Mouse (Mus musculus): ENCODE results near the gene Khdrbs2. TPM values are rescaled to one million over a fixed set of nuclear protein-coding genes. Genes with fewer than 3 reads are reported as not detected.

Khdrbs2 gene
- 0.15 TPM in 1 of 2 replicates, not detected in the other for polyA plus RNA-seq (2012; ENCODE audit: insufficient read depth, insufficient read length, missing spikeins)

GRCm38 (mm10) chr1:32172506-32173239 lies at the start of gene Khdrbs2:
Gene Khdrbs2, plus strand, starts transcription at chr1:32172714.
- no peak for TF ChIP-seq CTCF (IDR thresholded peaks at IDR 0.05; ENCODE audit: low read depth, low read length)
- TF ChIP-seq POLR2A (IDR thresholded peaks at IDR 0.05; ENCODE audit: borderline replicate concordance, low read depth, low read length): no peak
- Histone ChIP-seq H3K4me1 (ENCODE audit: control insufficient read depth, insufficient read depth, low read length) (no peaks in the 10 kb centered on the region), H3K4me3 (ENCODE audit: insufficient read depth, low read length) (no peak within 1 kb of the TSS), H3K27ac (ENCODE audit: insufficient read depth, low read depth, low read length) (no peak within 1 kb of the TSS)

DNA sequence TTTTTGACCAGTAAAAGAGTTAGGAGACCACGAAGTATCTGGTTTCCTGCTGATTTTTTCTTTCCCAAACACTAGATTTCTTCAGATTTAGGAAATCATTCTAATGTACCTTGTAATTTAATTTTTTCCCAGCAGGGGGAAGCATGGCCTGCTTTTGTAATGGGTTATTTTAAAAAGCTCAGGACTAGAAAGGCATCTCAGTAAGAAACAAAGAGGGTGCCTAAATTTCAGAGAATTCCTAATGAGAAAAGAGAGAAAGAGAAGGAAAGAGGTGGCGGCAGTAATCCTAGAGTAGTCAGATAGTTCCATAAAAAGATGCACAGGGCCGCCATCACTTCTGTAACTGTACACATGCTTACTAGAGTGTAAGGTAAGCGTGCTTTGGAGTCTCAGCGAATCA lies 2.1 kb downstream of the Khdrbs2 start:
- no peaks in the 10 kb centered on the region for H3K4me1 ChIP-seq (ENCODE audit: control insufficient read depth, insufficient read depth, low read length)
- no peak for TF ChIP-seq POLR2A (IDR thresholded peaks at IDR 0.05; ENCODE audit: borderline replicate concordance, low read depth, low read length)
- no peak for TF ChIP-seq CTCF (IDR thresholded peaks at IDR 0.05; ENCODE audit: low read depth, low read length)
- no peak overlapping the region for H3K27ac ChIP-seq (ENCODE audit: insufficient read depth, low read depth, low read length)
- no peak overlapping the region for H3K4me3 ChIP-seq (ENCODE audit: insufficient read depth, low read length)

GRCm38 (mm10) chr1:32199664-32200260 lies 27.2 kb downstream of the Khdrbs2 start:
- TF ChIP-seq CTCF (IDR thresholded peaks at IDR 0.05; ENCODE audit: low read depth, low read length) (no peak), POLR2A (IDR thresholded peaks at IDR 0.05; ENCODE audit: borderline replicate concordance, low read depth, low read length) (no peak)
- no peak overlapping the region for H3K4me3 ChIP-seq (ENCODE audit: insufficient read depth, low read length)
- no peak overlapping the region for H3K27ac ChIP-seq (ENCODE audit: insufficient read depth, low read depth, low read length)

GRCm38 (mm10) chr1:32248443-32248842 lies 75.9 kb downstream of the Khdrbs2 start:
- TF ChIP-seq POLR2A (IDR thresholded peaks at IDR 0.05; ENCODE audit: borderline replicate concordance, low read depth, low read length): no peak
- TF ChIP-seq CTCF (IDR thresholded peaks at IDR 0.05; ENCODE audit: low read depth, low read length): no peak
- Histone ChIP-seq H3K27ac (ENCODE audit: insufficient read depth, low read depth, low read length) (no peak overlapping the region), H3K4me1 (ENCODE audit: control insufficient read depth, insufficient read depth, low read length) (no peaks in the 10 kb centered on the region), H3K4me3 (ENCODE audit: insufficient read depth, low read length) (no peak overlapping the region)

More at GRCm38 (mm10) chr1:32199664-32200260, 27.2 kb downstream of the Khdrbs2 start:
- H3K4me1 ChIP-seq (ENCODE audit: control insufficient read depth, insufficient read depth, low read length): no peaks in the 10 kb centered on the region

GRCm38 (mm10) chr1:32249602-32250001 lies 77.1 kb downstream of the Khdrbs2 start:
- Histone ChIP-seq H3K4me1 (ENCODE audit: control insufficient read depth, insufficient read depth, low read length) (no peaks in the 10 kb centered on the region), H3K27ac (ENCODE audit: insufficient read depth, low read depth, low read length) (no peak overlapping the region), H3K4me3 (ENCODE audit: insufficient read depth, low read length) (no peak overlapping the region)
- TF ChIP-seq POLR2A (IDR thresholded peaks at IDR 0.05; ENCODE audit: borderline replicate concordance, low read depth, low read length) (no peak), CTCF (IDR thresholded peaks at IDR 0.05; ENCODE audit: low read depth, low read length) (no peak)

GRCm38 (mm10) chr1:32250337-32250736 lies 77.8 kb downstream of the Khdrbs2 start:
- TF ChIP-seq POLR2A (IDR thresholded peaks at IDR 0.05; ENCODE audit: borderline replicate concordance, low read depth, low read length): no peak
- no peak for TF ChIP-seq CTCF (IDR thresholded peaks at IDR 0.05; ENCODE audit: low read depth, low read length)
- H3K4me1 ChIP-seq (ENCODE audit: control insufficient read depth, insufficient read depth, low read length): no peaks in the 10 kb centered on the region
- no peak overlapping the region for H3K27ac ChIP-seq (ENCODE audit: insufficient read depth, low read depth, low read length)
- no peak overlapping the region for H3K4me3 ChIP-seq (ENCODE audit: insufficient read depth, low read length)

- Histone ChIP-seq H3K27ac (ENCODE audit: insufficient read depth, low read depth, low read length) (no peak overlapping the region), H3K4me3 (ENCODE audit: insufficient read depth, low read length) (no peak overlapping the region), H3K4me1 (ENCODE audit: control insufficient read depth, insufficient read depth, low read length) (no peaks in the 10 kb centered on the region)
- TF ChIP-seq CTCF (IDR thresholded peaks at IDR 0.05; ENCODE audit: low read depth, low read length) (no peak), POLR2A (IDR thresholded peaks at IDR 0.05; ENCODE audit: borderline replicate concordance, low read depth, low read length) (no peak)
Measured at GRCm38 (mm10) chr1:32258942-32259341, 86.4 kb downstream of the Khdrbs2 start.

DNA sequence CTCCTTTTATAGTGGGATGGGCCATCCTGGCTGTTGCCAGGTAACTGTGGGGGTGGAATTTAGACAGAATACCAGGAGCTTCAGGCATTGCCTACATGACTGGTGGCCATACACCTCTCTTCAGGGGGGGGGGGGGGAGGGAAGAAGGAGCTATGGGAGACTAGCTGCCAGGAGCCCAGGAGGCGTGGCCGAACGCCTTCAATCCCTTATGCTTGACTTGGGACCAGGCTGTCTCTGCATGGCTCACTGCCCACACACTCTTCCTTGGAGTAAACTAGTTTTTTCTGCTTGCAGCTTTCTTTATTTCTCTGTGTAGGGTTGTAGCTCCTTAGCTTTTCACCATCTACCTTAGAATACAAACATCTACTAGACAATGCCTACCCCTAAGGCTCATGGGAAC lies 98.0 kb downstream of the Khdrbs2 start:
- TF ChIP-seq CTCF (IDR thresholded peaks at IDR 0.05; ENCODE audit: low read depth, low read length) (no peak), POLR2A (IDR thresholded peaks at IDR 0.05; ENCODE audit: borderline replicate concordance, low read depth, low read length) (no peak)
- Histone ChIP-seq H3K27ac (ENCODE audit: insufficient read depth, low read depth, low read length) (no peak overlapping the region), H3K4me1 (ENCODE audit: control insufficient read depth, insufficient read depth, low read length) (no peaks in the 10 kb centered on the region)

DNA sequence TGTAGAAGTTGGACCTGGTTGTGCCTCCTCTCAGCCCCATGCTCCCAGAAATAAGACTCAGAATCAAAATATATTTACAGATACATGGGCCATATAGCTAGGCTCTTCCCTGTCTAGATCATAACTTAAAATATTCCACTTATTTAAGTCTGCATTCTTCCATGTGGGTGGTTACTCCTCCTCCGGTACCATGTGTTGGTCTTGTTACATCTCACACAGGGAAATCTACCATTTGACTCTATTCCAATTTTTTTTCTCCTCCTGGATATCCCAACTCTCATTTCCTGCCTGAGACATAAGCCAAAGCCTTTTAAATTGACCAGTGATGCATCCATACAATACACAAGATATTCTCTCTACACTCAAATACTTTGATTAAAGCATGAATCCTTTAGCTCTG lies 122.2 kb downstream of the Khdrbs2 start:
- Histone ChIP-seq H3K4me1 (ENCODE audit: control insufficient read depth, insufficient read depth, low read length) (no peaks in the 10 kb centered on the region), H3K27ac (ENCODE audit: insufficient read depth, low read depth, low read length) (no peak overlapping the region), H3K4me3 (ENCODE audit: insufficient read depth, low read length) (no peak overlapping the region)
- TF ChIP-seq CTCF (IDR thresholded peaks at IDR 0.05; ENCODE audit: low read depth, low read length) (no peak), POLR2A (IDR thresholded peaks at IDR 0.05; ENCODE audit: borderline replicate concordance, low read depth, low read length) (no peak)

More for the DNA sequence above, 98.0 kb downstream of the Khdrbs2 start:
- no peak overlapping the region for H3K4me3 ChIP-seq (ENCODE audit: insufficient read depth, low read length)

DNA sequence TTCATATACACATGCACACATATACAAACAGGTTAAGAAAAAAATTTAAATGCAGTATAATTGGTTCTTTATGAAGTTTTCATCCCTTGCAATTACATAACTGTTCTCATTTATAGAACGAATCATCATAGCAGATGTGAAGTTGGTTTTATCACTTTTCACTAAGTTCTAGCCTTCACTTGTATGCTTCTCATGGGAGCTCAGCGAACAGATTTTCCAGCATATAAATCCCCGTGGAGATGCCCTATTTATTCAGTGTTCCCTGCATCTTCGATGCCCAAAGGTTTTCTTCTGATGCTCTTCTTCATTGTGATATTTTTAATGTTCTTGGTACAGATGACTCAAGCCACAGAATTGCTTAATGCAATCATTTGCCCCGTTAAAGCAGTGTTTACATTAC lies 128.9 kb downstream of the Khdrbs2 start:
- Histone ChIP-seq H3K4me1 (ENCODE audit: control insufficient read depth, insufficient read depth, low read length) (no peaks in the 10 kb centered on the region), H3K27ac (ENCODE audit: insufficient read depth, low read depth, low read length) (no peak overlapping the region)
- TF ChIP-seq CTCF (IDR thresholded peaks at IDR 0.05; ENCODE audit: low read depth, low read length) (no peak), POLR2A (IDR thresholded peaks at IDR 0.05; ENCODE audit: borderline replicate concordance, low read depth, low read length) (no peak)

More for the DNA sequence above, 128.9 kb downstream of the Khdrbs2 start:
- no peak overlapping the region for H3K4me3 ChIP-seq (ENCODE audit: insufficient read depth, low read length)
